Mouse (Mus musculus) hindbrain, embryonic 16.5 days (tissue): ENCODE results near the gene Myl9. TPM values are rescaled to one million over a fixed set of nuclear protein-coding genes. Genes with fewer than 3 reads are reported as not detected.
"Not testable (repeated sequence)": the region's sequence is repeated elsewhere in the genome, so short reads cannot be mapped to it uniquely, and the experiment has no call there.

Experiments
- ATAC-seq: fragments of 200-750 bp; cut with Nextera tagmentation; 2 replicates; pipeline ENCODE4 v1.8.0; 2017; ENCODE audit warnings: moderate TSS enrichment, moderate library complexity
- H3K27ac ChIP-seq: fragments of 300-500 bp; sonication (generic); 2 replicates; pipeline ENCODE4 v1.5.1; 2014; ENCODE audit warnings: low read depth, mild to moderate bottlenecking, control low read depth, low read length, moderate library complexity
- H3K27me3 ChIP-seq: fragments of 300-500 bp; sonication (generic); replicated peaks from 2 replicates; pipeline ENCODE4 v1.6.1; 2014; ENCODE audit warnings: low read length; ENCODE audit not compliant: control insufficient read depth, insufficient read depth
- H3K36me3 ChIP-seq: fragments of 300-500 bp; sonication (generic); 2 replicates; pipeline ENCODE4 v1.6.1; 2014; ENCODE audit warnings: mild to moderate bottlenecking, low read length, moderate library complexity, mixed read lengths; ENCODE audit not compliant: control insufficient read depth, insufficient read depth
- H3K4me1 ChIP-seq: fragments of 300-500 bp; sonication (generic); 2 replicates; pipeline ENCODE4 v1.6.1; 2014; ENCODE audit warnings: low read depth, low read length; ENCODE audit not compliant: control insufficient read depth, insufficient read depth
- H3K4me2 ChIP-seq: fragments of 300-500 bp; sonication (generic); 2 replicates; pipeline ENCODE4 v1.6.1; 2014; ENCODE audit warnings: mild to moderate bottlenecking, low read length, control low read depth, moderate library complexity
- H3K4me3 ChIP-seq: fragments of 300-500 bp; sonication (generic); 2 replicates; pipeline ENCODE4 v1.5.1; 2014; ENCODE audit warnings: mild to moderate bottlenecking, low read length, control low read depth, moderate library complexity
- H3K9ac ChIP-seq: fragments of 300-500 bp; sonication (generic); 2 replicates; pipeline ENCODE4 v1.6.1; 2014; ENCODE audit warnings: low read depth, mild to moderate bottlenecking, control low read depth, low read length, moderate library complexity
- H3K9me3 ChIP-seq: fragments of 300-500 bp; sonication (generic); 2 replicates; pipeline ENCODE4 v1.6.1; 2014; ENCODE audit warnings: mild to moderate bottlenecking, low read length, moderate library complexity; ENCODE audit not compliant: control insufficient read depth
- WGBS: fragments of 180-500 bp; shearing (Covaris S2); extraction: QIAGEN DNeasy Blood & Tissue Kit; methylation state at CpG from one replicate; pipeline ENCODE4 v1.1.7; 2014; 5-methylcytosine and 5-hydroxymethylcytosine counted together
- polyA plus RNA-seq: library from polyadenylated mRNA; unstranded; fragments of >200 nt; fragmentation: Nextera tagmentation; extraction: Ambion mirVana; gene quantifications from 2 replicates; pipeline ENCODE4 v1.2.1, GENCODE M21; 2015

The Myl9 gene
- polyA plus RNA-seq, 1 experiment from 2014 or later, result 46.9 TPM

DNA sequence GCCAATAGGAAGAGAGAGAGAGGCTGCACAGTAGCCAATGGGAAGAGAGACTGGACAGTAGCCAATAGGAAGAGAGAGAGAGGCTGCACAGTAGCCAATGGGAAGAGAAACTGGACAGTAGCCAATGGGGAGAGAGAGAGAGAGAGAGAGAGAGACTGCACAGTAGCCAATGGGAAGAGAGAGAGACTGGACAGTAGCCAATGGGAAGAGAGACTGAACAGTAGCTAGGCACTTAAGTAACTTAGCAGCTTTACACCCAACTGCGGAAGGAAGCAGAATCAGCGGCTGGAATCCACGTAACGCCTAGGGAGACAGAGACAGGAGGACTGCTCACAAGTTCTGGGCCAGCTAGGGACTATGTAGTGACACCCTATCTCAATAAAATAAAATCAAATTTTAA is 29.4 kb downstream of the Myl9 start:
- Histone ChIP-seq H3K4me1 (no peaks in the 10 kb centered on the region), H3K9me3 (no peaks in the 10 kb centered on the region), H3K27me3 (no peaks in the 10 kb centered on the region), H3K4me2 (no peak overlapping the region), H3K4me3 (no peak overlapping the region), H3K27ac (no peak overlapping the region), H3K9ac (no peak overlapping the region), H3K36me3 (no peaks in the 10 kb centered on the region)
- WGBS, result 92% methylated on average over 4 of the region's 4 CpGs
- ATAC-seq, result no peak

DNA sequence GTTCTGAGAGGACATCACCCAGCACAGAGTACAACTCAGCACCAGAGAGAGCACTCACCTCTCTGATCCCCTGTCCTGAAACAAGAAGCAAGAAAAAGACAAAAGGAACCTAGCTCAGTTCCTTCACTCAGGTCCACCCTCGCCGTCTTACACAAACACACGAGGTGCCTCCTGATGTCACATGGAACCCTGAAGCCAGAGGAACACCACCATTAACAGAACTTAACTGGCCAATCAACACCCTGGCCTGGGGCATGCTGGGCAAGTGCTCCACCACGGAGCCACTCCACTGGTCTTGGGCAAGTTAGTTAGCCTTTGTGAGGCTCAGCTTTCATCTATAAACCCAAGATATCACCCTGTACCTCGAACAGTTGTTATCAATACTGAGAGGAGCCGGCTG is 31.7 kb downstream of the Myl9 start:
- no peak overlapping the region for H3K4me3 ChIP-seq
- no peak overlapping the region for H3K4me2 ChIP-seq
- no peak for ATAC-seq
- no peaks in the 10 kb centered on the region for H3K4me1 ChIP-seq
- H3K9me3 ChIP-seq, result no peaks in the 10 kb centered on the region
- H3K27ac ChIP-seq, result no peak overlapping the region
- 81% methylated on average over 6 of the region's 6 CpGs for WGBS
- H3K27me3 ChIP-seq, result no peaks in the 10 kb centered on the region
- no peaks in the 10 kb centered on the region for H3K36me3 ChIP-seq
- no peak overlapping the region for H3K9ac ChIP-seq

DNA sequence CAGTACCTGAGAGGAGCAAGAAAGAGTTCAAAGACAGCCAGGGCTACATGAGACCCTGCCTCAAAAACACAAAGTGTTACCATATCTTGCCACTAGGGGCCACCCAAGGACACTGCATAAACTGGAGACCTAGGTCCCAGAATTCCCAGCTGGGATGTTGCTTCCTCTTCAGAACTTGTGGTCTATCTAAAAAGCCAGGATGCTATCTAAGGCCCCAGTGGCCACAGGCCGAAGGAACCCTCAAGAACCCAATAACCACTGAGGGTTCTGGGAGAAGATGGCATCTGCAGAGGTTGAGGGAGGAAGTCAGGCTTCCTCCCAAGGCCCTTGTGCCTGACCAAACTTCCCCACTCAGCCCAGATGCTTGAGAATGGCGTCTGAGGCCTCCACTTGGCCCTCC is 34.4 kb downstream of the Myl9 start:
- Histone ChIP-seq H3K9ac (no peak overlapping the region), H3K4me2 (no peak overlapping the region), H3K27ac (no peak overlapping the region), H3K4me1 (peaks cover 4% of the 10 kb centered on the region; the same call in 1 of the 2 replicates), H3K4me3 (no peak overlapping the region), H3K27me3 (no peaks in the 10 kb centered on the region), H3K9me3 (no peaks in the 10 kb centered on the region), H3K36me3 (no peaks in the 10 kb centered on the region)
- 56% methylated on average over 2 of the region's 2 CpGs for WGBS
- no peak for ATAC-seq

DNA sequence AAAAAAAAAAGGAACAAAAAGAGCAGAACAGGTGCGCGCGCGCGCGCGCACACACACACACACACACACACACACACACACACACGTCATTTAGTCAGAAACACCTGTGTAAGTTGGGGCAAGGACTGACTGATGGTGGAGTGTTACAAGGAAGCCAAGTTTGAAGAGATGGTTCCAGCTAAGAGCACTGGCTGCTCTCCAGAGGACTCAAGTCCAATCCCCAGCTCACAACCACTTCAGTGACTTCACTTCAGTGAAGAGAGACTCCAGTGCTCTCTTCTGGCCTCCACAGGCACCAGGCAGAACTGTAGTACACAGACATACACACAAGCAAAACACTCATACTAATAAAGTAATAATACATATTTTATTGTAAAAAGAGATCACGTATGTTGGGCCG is 35.5 kb downstream of the Myl9 start:
- Histone ChIP-seq H3K27me3 (no peaks in the 10 kb centered on the region), H3K4me1 (peaks cover 4% of the 10 kb centered on the region; the same call in 1 of the 2 replicates), H3K9ac (no peak overlapping the region), H3K36me3 (no peaks in the 10 kb centered on the region), H3K27ac (no peak overlapping the region), H3K4me2 (no peak overlapping the region), H3K4me3 (no peak overlapping the region), H3K9me3 (no peaks in the 10 kb centered on the region)
- WGBS, result 99% methylated on average over 10 of the region's 10 CpGs
- no peak for ATAC-seq

DNA sequence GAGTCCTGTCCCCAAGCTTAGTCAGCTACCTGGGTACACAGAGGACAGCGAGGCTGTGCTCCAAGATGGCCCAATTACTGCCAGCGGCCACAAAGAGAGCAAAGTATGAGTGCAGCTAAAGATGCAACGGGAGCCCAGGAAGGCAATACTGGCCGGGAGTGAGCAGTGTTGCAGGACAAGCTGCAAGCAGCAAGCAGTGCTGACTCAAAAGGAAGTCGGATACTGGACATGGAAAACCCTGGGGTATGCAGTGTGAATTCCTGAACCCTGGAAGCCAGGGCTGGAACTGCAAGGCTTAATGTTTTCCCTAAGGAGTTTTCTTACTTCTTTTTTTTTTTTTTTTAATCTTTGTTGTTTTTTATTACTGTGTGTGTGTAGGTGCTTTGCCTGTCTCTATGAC is 36.3 kb downstream of the Myl9 start:
- H3K9ac ChIP-seq, result no peak overlapping the region
- H3K4me3 ChIP-seq, result no peak overlapping the region
- no peak overlapping the region for H3K27ac ChIP-seq
- no peaks in the 10 kb centered on the region for H3K9me3 ChIP-seq
- 72% methylated on average over 5 of the region's 5 CpGs for WGBS
- ATAC-seq, result no peak
- no peaks in the 10 kb centered on the region for H3K27me3 ChIP-seq
- H3K4me1 ChIP-seq, result peaks cover 4% of the 10 kb centered on the region; the same call in 1 of the 2 replicates
- H3K4me2 ChIP-seq, result no peak overlapping the region
- no peaks in the 10 kb centered on the region for H3K36me3 ChIP-seq

DNA sequence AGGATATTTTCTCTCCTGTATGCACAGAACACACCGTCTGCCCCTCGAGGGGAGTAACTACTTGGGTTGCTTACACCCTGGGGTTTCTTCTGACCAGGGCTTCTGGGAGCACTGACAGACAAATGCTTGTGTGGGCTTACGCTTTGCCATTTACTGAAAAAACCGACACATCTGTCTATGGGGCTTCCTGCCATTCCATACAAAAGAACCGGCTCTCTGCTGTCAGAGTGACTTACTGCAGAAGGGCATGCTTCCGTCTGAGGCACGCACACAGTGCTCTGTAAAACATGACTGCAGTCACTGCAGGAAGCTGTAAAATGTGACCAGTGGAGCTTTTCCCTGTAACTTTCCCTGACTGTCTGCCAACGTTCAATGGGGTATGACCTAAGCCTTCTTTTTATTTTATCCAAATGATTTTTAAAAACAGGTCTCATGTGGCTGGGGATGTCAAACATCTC is 39.2 kb downstream of the Myl9 start:
- no peak overlapping the region for H3K4me3 ChIP-seq
- no peaks in the 10 kb centered on the region for H3K9me3 ChIP-seq
- no peak overlapping the region for H3K9ac ChIP-seq
- H3K4me1 ChIP-seq, result peaks cover 4% of the 10 kb centered on the region; the same call in 1 of the 2 replicates
- H3K27ac ChIP-seq, result no peak overlapping the region
- no peak overlapping the region for H3K4me2 ChIP-seq
- no peaks in the 10 kb centered on the region for H3K36me3 ChIP-seq
- WGBS, result 3% methylated on average over 8 of the region's 8 CpGs
- no peaks in the 10 kb centered on the region for H3K27me3 ChIP-seq
- ATAC-seq, result no peak

DNA sequence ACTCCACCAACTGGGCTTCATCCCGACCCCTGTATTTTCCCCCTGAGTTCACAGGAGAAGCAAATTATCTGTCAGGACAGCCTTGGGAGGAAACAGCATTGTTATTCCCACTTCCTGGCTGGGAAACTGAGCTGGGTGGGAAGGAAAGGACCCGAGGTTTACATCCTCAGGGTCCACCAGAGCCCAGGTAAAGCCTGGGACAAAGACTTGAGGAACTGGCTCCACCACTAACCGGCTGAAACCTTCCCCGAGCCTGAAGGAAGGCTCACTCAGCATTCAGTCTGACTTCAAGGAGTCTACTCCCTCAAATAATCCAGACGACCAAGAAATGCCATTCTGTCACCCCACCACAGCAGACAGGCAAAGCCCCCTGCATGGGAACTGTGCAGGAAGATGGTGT is 39.7 kb downstream of the Myl9 start:
- H3K4me1 ChIP-seq, result peaks cover 4% of the 10 kb centered on the region; the same call in 1 of the 2 replicates
- H3K4me2 ChIP-seq, result no peak overlapping the region
- WGBS, result 23% methylated on average over 5 of the region's 5 CpGs
- no peaks in the 10 kb centered on the region for H3K9me3 ChIP-seq
- H3K27me3 ChIP-seq, result no peaks in the 10 kb centered on the region
- no peak overlapping the region for H3K9ac ChIP-seq
- H3K4me3 ChIP-seq, result no peak overlapping the region
- no peaks in the 10 kb centered on the region for H3K36me3 ChIP-seq
- no peak for ATAC-seq
- no peak overlapping the region for H3K27ac ChIP-seq

DNA sequence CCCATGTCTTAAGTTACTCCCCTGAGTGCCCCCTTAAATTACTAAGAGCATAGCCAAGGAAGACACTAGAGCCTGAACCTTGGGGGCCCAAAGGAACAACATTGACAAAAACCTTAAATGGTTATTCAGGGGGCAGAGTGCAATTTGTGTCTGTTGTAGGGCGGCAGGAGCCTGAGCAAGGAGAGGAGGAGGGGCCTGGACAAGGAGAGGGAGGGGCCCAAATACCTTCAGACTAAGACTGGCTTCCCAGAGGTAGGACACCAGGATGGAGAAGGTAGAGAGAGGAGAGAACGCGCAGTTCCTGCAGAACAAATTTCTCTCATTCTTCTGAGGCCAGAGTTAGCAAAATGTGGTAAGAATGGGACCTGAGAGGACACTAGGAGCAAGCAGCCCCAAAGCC is 40.2 kb downstream of the Myl9 start:
- WGBS, result 74% methylated on average over 3 of the region's 3 CpGs
- Histone ChIP-seq H3K4me2 (no peak overlapping the region), H3K4me1 (peaks cover 4% of the 10 kb centered on the region; the same call in 1 of the 2 replicates), H3K4me3 (no peak overlapping the region), H3K9ac (no peak overlapping the region), H3K27me3 (no peaks in the 10 kb centered on the region), H3K27ac (no peak overlapping the region), H3K9me3 (no peaks in the 10 kb centered on the region), H3K36me3 (no peaks in the 10 kb centered on the region)
- no peak for ATAC-seq

DNA sequence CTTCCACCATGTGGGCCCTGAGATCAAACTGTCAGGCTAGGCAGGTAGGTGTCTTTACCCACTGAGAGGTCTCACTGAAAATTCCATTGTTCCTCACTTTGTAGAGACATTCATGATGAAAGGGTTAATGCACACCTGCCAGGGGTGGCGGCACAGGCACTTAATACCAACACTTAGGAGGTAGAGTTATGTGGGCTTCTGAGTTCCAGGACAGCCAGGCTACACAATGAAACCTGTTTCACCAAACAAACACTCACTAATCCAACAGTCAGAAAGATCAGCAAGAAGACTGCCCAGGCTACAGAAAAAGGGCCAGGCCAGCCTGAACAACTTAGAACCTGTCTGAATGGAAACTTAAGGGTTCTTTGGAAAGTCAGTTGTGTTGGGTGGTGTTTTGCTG is 40.9 kb downstream of the Myl9 start:
- no peaks in the 10 kb centered on the region for H3K9me3 ChIP-seq
- H3K9ac ChIP-seq, result no peak overlapping the region
- 83% methylated on average over 1 of the region's 1 CpGs for WGBS
- no peaks in the 10 kb centered on the region for H3K36me3 ChIP-seq
- no peak overlapping the region for H3K4me2 ChIP-seq
- no peaks in the 10 kb centered on the region for H3K27me3 ChIP-seq
- ATAC-seq, result no peak
- H3K4me1 ChIP-seq, result peaks cover 4% of the 10 kb centered on the region; the same call in 1 of the 2 replicates
- H3K27ac ChIP-seq, result no peak overlapping the region
- H3K4me3 ChIP-seq, result no peak overlapping the region

DNA sequence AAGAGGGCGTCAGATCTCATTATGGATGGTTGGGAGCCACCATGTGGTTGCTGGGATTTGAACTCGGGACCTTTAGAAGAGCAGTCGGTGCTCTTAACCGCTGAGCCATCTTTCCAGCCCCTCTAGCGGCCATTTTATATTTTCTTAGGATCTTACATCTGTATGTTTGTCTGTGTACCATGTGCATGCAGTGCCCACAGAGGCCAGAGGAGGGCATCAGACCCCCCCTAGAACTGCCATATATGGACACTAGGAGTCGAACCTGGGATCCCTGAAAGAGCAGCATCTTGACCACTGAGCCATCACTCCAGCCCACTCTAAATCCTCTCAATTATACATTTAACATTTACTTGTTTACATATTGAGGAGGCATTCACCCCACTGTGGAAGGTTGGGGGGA is 49.9 kb downstream of the Myl9 start:
- not testable (repeated sequence) for H3K27me3 ChIP-seq, H3K4me1 ChIP-seq, H3K4me3 ChIP-seq, ATAC-seq, H3K9ac ChIP-seq, H3K4me2 ChIP-seq, H3K36me3 ChIP-seq, H3K9me3 ChIP-seq, H3K27ac ChIP-seq
- 85% methylated on average over 6 of the region's 6 CpGs for WGBS
